Mouse (Mus musculus) ovary, postnatal 14 days (tissue): ENCODE measurements around the gene Plekhj1.
"Not testable (repeated sequence)": the region's sequence is repeated elsewhere in the genome, so short reads cannot be mapped to it uniquely, and the experiment has no call there.

ENCODE experiments used
- DNase-seq: peaks from one replicate; pipeline ENCODE4 v3.0.0; 2022; ENCODE audit warnings: low spot score

Plekhj1 gene

DNA sequence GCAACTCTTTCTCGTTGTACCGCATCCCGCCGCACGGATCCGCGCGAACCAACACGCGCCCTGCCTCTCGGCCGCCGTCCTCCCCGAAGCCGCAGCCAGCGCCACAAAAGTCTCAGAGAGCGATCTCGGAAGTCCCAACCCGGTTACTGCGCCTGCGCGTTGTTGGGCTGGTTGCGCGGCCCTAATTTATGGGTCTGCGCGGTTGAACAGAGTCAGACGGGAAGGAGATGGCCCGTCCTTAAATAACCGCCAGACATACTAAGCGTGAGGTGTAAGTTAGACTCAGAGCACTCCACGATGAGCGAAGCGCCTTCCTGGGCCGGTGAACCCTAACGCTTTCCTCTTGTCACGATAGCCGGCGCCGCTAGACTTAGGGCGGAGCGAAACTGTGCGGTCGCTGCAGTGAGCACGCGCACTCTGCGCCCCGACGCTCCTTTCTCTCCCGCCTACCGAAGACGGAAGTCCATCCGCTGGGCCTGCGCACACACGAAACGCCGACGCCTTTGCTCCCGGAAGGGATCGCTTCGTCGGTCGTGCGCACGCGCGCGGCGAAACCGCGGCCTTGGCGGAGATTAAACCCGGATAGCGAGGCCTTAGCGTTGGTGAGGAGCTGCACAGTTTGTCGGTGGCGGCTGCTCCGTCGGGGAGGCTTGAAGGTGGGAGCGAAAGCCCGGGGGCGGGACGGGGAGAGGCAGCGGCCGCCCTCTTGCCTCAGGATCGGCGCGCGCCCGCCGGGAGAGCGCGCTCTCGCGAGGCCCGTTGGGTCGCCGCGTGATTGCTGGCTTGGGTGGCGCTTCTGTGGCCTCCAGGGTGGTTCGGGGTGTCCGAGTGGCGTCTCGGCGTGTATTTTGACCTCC is at the start of gene Plekhj1, which contains the start of gene Sf3a2:
Gene Plekhj1 (minus strand): TSS at position 477 of the 857 bp plus-strand sequence.
Gene Sf3a2 (plus strand): TSS at position 49 of the 857 bp plus-strand sequence.
- DNase-seq: peak; percentile 89

DNA sequence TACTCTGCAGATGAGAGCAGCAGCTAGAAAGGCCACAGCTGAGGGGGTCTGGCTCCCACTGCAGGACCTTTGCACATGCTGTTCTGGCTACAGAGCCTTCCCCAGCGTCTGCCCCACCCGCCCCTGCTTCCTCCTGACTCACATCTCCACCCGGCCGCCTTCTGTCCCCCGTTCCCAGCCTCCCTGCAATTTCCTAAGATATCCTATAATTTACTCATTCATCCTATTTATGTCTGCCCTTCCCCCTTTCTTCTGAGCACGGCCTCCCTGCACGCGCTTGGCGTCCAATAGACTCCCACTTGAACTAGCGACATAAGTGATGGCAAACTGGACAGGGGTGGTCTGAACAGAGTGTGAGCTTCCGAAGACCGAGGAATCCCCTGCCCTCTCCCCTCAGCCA is 47.3 kb upstream of the Plekhj1 start:
- no peak for DNase-seq

DNA sequence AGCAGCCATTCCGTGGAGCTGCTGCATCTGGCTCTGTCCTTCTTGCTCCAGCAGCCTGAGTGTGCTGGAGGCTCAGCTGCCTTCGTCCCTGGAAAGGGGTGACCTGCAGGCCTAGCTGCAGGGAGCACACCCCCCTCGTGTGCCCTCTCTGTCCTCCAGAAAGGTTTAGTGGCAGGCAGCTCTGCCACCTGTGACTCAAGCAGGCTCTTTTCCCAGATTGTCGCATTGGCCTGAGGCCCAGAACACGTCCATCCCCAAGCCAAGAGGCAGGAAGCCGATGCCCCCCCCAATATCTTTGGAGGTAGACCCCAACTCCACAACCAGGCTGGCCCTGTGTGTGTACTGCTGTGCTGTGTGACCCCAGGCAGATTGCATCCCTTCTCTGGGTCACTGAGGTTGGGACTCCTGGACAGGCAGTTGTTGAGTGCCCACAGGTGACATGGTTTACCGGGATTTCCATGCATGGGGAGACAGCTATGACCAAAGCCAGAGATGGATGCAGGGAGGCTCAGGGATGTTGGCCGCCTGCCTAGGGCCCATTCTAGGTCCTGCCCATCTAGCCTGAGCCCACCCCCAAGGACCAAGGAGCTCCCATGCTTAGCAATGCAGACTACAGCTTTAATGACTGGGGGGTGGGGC is 46.7 kb upstream of the Plekhj1 start:
- DNase-seq: no peak

DNA sequence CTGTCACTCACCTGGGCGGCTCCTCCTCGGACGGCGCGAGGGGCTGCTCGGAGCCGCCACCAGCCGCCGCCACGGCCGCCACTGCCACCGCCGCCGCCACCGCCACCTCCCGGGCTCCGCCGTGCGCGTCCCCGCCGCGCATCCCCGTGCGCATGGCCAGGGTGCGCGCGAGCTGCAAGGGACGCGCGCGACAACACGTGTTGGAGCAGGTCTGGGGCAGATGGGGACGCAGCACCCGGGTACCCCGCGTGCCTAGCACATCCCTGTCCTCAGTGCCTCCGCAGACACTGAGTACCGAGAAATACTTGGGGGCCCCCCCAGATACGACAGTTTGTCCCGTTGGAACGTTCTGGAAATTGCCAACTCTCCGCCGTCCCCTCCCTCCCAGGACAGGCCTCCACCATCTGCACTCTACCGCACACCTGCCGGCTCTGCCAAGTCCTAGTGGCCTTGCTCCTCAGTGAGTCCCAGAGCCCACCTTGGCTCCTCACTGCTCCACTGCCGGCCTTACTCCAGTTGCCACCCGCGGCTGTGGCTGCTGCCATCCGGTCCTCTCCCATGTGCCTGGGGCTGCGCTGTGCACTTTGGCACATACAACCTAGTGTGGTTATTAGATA is 45.6 kb upstream of the Plekhj1 start, which contains the start of gene Lingo3:
Gene Lingo3 (minus strand): TSS at position 109 of the 617 bp plus-strand sequence.
- DNase-seq: no peak

DNA sequence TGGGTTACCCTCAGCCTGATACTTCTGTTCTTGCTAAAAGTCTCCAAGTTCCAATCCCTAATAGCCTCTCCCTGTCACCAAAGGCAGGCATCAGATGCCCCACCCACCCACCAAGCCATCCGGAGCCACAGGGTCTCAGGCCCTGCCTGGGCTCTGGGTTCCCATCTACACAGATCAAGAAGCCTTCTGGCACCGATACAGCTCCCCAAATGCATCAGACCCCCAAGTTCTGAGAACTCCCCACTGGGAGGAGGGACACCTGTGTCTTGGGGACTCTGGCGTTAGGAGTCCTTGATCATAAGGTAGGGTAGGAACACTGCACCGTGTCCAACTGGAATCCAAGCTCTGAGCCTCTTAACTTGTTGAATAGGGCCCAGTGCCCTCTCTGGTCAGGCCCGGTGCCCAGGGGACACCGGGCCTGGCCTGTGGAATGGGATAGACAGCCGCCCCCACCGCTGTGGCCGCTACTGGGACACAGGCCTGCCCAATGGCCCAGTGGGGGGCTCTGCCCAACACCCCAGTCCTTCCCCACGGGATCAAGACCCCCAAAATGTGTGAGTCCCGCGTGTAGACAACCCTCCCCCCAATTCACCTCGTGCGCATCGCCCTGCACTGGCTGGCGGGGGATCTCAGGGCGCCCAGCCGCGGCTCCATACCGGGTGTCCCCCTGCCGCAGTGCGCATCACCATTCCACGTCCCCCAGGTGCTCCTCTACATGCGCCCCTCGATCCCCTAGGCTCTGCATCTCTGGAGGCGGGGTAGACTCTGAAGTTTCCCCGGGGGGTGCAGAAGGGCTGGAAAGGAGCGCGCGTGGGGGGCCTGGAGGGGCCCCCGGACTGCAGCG is 44.9 kb upstream of the Plekhj1 start:
- no peak for DNase-seq

DNA sequence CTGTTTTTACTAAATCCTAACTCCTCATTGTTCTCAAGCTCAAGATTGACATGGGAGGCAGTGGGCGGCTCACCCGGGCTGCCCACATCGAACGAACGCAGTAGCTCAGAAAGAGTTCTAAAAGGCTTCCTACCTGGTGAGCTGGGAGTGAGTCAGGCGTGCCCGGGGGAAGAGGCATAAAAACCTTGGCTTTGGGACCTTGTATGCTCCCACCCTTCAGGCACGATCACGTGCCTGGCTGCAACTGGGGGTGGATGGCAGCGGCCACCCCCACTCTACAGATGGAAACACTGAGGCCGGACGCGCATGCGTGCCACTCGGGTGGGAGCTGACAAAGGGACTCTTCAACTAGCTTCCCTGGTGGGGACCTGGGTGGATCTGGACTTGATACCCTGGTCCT is 43.9 kb upstream of the Plekhj1 start:
- no peak for DNase-seq

DNA sequence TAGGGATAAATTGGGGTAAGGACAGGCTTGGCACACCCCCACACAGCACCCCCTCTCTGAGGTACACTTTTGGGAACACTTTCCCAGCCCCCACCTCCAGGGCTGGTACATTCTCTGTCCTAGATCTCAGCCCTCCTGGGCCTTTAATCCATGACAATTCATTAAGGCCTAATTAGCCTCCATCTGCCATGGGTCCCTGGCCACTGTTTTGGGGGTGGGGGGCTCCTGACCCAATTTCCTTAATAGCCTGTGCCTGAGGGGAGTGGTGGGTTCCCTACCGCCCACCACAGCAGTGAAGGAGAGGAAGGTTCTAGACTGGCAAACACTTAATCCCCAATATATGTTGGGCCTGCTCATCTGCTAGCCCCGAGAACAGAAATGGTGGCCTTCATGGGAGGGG is 43.3 kb upstream of the Plekhj1 start:
- no peak for DNase-seq

DNA sequence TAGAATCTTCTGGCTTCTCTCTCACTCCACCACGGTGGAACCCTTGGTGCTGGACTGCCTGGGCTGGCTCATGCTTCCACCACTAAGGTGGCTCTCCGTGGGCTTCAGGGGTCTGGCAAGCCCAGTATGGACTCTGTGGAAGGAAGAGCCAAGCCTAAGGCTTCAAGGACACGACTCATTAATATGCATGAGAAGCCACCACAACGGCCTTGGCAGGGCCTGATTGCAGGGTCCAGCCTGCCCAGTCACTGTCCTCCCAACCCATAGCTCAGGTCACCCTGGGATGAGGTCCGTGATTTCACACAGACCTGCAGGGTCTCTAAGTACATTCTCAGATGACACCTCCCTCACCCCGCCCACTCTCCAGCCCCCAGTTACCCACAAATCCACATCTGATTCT is 41.4 kb upstream of the Plekhj1 start:
- no peak for DNase-seq

DNA sequence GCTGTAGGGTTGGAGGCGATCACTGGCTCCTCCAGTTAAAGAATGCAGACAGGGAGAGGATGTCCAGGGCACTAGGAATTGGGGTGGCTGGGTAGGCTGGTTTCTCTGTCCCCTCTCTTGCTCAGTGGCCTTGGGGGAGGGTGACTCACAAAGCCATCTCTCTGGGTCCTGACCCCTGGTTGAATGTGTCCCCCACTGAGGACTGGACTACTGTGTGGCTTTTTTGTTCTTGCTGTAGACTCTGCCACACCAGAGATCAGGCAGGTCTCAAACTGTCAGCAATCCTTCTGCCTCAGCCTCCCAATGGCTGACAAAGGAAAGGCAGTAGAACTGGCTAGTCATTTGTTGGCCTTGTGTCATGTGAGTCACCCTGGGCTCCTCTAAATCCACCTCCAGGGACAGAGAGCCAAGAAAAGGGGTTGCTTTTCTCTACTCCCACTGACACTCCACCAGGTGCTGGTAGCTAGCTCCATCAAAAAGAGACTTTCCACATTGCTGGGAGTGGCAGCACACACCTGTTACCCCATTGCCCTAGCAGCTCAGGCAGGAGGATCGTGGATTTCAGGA is 40.0 kb upstream of the Plekhj1 start:
- DNase-seq: no peak

DNA sequence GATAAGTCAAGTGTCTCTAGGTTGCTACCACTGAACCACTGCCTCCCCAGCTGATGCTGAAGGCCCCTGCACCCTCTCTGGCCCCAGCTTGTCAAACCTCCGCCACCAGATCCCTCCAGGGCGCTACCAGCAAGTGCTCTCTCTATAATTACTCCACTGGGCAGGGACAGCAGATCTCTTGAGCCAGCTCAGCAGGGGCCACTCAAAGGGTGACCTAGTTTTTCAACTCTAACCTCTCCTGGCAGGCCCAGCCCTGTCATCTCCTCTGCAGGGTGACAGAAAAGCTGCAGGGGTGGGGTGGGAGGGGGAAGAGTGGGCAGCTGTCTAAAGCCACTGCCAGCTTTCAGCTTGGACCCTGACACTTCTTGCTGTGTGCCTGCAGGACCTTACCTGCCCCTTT is 39.4 kb upstream of the Plekhj1 start:
- no peak for DNase-seq

DNA sequence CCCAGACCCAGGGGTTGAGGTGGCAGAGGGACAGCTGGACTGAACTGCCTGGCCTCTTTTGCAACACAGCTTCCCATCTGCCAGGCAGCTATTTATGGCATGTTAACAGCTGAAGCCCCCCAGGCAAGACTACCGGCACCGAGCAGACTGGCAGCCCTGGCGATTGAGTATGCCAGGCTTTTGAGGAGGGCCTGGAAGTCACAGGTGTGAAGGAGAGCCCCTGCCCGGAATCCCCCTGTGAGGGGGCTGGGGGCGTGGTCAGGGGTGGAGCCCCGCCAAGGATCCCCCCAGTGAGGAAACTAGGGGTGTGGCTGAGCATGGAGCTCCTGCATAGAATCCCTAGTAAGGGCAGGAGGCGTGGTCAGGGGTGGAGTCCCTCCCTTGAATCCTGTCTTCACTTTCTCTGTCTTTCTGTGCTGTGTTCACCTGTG is 38.5 kb upstream of the Plekhj1 start:
- no peak for DNase-seq

DNA sequence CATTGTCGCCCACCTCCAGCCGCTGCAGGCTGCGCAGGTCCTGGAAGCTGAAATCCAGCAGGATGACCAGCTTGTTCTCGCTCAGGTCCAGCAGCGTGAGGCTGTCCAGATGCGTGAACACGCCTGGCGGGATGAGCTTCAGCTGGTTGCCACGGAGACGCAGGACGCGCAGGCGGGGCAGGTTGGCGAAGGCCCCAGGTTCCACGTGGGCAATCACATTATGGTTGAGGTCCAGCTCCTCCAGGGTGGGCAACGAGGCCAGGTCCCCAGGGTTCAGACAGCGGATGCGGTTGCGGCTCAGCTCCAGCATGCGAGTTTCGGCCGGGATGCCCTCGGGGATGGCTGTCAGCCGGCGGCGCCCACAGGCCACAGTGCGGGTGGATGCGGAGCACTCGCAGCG is 37.2 kb upstream of the Plekhj1 start:
- DNase-seq: no peak

DNA sequence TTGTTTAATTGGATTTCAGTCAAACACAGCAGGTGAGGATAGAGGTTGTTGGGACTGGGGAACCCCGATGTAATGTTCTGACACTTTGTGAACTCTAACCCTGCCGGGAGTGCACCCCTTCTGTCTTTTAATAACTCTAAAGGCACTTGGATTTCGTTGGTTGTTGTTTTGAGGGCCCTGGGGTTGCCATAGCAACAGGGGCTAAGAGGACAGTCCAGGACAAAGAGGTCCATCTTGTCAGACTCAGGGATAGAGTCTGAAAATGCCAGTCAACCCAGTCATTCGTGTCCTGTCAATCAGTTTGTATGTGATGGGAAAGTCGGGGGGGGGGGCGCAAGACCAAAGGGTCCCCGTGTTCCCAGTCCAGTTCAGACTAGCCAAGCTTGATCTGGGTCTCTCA is 34.4 kb upstream of the Plekhj1 start:
- DNase-seq: no peak

DNA sequence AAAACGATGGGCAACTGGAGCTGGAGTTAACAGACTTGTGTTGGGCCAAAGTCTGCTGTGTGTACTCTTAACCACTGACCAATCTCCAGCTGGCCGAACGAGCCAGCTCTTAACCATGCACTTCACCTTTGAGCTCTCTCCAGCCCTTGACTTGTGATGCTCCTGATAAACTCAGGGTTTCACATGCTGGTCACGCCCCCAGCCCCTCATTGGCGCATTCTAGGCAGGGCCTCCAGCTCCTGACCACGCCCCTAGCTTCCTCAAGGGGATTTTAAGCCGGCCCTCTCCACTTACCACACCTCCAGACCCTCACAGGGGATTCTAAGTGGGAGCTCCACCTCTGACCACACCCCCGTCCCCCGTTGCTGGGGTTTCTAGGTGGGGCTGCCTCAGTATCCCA is 32.7 kb upstream of the Plekhj1 start:
- DNase-seq: no peak

DNA sequence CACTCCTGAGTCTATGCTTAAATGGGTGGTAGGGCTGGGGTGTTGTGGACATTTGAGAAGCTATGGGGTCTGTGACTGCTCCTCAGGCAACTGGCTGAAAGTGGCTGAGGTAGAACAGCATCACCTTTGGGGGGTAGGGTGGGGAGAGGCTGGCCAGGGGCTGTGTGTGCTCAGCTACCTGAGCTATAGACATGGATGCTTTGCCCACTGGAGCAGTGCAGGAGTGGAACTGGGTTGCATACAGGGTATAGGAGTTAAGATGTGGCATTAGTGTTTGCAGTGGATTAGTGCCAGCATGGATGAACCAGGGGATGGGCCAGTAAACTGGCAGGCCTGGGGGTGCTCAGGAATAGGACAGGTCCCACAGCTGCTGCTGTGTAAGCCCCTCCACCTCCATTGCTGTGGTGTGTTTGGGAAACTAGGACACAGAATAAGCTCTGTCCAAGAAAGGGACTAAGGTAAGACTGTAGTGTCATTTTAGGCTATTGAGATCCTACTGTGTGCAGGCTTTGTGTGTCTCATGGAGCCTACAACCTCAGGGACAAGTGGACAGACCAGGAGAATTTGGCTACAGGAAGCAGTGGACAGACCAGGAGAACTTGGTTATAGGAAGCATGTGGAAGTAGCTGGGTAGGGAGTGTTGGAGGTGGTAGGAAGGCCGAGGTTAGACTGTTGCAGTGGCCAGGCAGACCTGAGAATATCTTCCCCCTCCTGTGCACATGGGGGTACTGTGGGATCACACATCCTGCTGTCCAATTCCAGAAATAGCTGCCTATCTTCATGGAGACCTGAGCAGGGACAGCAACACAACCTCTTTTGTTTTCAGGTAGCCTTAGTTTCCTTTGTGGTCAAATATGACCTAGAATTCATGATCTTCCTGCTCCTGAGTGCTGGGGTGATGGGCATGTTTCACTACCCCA is 31.2 kb upstream of the Plekhj1 start:
- no peak for DNase-seq

DNA sequence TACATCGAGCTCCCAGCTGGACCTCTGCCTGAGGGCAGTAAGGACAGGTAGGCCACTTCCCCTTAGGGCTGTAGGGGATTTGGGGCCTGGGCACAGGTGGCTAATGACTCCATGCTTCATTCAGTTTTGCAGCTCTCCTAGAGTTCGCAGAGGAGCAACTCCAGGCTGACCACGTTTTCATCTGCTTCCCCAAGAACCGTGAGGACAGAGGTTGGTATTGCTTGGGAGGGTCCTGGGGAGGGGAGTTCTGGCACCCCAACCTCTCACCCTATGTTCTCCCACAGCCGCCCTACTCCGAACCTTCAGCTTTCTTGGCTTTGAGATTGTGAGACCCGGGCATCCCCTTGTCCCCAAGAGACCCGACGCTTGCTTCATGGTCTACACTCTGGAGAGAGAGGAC is 30.2 kb upstream of the Plekhj1 start:
- DNase-seq: not testable (repeated sequence)

DNA sequence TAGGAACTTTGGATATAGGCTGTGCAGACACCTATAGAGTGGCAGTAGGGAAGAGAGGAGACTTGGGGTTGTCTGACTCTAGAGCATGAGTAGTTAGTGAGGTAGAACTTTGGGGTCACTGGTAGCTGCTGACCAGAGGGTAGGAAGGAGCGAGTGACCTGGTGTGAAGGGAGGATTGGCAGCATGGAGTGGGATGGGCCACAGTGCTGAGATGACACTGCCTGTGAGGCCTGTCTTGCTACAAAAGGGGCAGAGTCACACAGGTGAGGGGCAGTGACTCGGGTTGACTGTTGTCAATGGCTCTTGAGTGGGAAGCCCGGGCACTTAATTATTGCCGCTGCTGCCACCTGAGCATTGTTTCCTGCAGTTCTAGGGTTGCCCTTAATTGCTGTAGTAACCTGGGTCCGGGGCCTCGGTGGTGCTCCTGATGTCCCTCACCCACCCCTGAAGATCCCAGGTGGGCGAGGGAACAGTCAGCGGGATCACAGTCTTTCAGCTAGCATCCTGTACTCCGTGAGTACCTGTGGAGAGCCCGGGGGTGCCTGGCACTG is 29.5 kb upstream of the Plekhj1 start:
- DNase-seq: no peak

DNA sequence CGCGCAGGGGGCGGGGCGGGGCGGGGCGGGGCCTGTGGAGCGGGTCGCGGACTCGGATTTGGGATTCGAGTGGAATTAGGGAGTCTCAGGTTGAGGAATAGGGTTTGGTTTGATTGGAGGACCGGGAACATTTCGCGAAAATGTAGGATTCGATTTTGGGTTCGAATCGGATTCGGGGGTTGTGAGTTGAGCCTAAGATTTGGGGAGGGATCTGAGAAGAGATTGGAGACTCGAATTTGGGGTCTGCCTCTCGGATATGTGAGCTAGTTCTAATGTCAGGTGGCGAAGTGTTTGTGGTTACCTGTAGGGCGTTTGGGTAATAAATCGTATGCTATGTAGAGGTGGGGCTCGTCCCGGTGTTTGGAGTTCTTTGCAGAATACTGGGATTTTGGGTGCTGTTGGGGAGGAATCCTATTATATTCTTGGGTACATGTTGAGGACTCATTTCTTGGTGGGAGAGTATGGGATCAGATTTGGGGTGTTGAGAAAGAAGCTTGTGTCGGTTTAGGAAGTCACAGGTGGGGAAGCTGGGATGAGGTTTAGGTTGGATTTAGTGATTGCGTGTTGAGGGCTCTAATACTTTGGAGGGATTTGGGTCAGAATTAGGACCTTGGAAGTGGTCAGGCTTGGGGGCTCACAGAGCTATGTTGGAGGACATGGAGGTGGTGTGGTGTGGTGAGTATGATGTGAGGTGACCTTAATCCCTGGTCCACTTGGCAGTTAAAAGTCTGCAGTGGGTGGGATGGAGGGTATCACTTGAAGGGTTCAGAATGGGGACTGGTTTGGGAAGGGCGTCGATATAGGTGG is 28.8 kb upstream of the Plekhj1 start:
- DNase-seq: no peak
